Mouse (Mus musculus) activated CD4-positive, CD25-positive, alpha-beta regulatory T cell, adult 9 weeks (primary cell): ENCODE measurements around the gene Pax8. TPM values are rescaled to one million over a fixed set of nuclear protein-coding genes. Genes with fewer than 3 reads are reported as not detected.

Experiments
- polyA plus RNA-seq: library from polyadenylated mRNA; unstranded; fragments of 100-300 nt; shearing (Covaris generic); gene quantifications from one replicate; pipeline ENCODE4 v1.2.1, GENCODE M21; 2017

Gene Pax8
- polyA plus RNA-seq: not detected

GRCm38 (mm10) chr2:24475420-24475819, at the start of gene Pax8:
TSS of gene Pax8 (minus strand) at chr2:24475599.

Other genes with a start within 250 kb of the Pax8 start
- not detected for gene Il1f5, start 198.6 kb downstream of the Pax8 start, polyA plus RNA-seq
- not detected for gene Il1f10, start 184.4 kb downstream of the Pax8 start, polyA plus RNA-seq
- 4.3 TPM for gene Il1rn, start 138.7 kb downstream of the Pax8 start, polyA plus RNA-seq
- gene Psd4, start 108.0 kb downstream of the Pax8 start, polyA plus RNA-seq: 204 TPM